Comparison of ENCODE assay signal across 8 mouse cellular contexts in genomic region chr1:36513310-36513709, GRCm38 (mm10). TPM values are rescaled to one million over a fixed set of nuclear protein-coding genes. Genes with fewer than 3 reads are reported as not detected.
A peak's percentile ranks its signal among the peaks of the same experiment; 100 is the strongest.
DNase-seq lines count a peak whose midpoint lies in the region; ATAC-seq and TF ChIP-seq lines count a peak whose summit lies in the region.

No protein-coding gene starts in this region.

- H3K9ac ChIP-seq in lung, postnatal 0 days (replicated peaks; ENCODE audit: low read depth): peak overlapping the region; percentile 82; the same call in 1 of the 2 replicates
- peak overlapping the region; percentile 87 for H3K9ac ChIP-seq in embryonic facial prominence, embryonic 13.5 days
- peak overlapping the region; percentile 87 for H3K9ac ChIP-seq in kidney, embryonic 16.5 days (replicated peaks; ENCODE audit: low read length)
- H3K9ac ChIP-seq in neural tube, embryonic 13.5 days: peak overlapping the region; percentile 91

- peak overlapping the region; percentile 97 for H3K4me3 ChIP-seq in lung, postnatal 0 days (ENCODE audit: low read depth, low read length)
- H3K4me3 ChIP-seq in embryonic facial prominence, embryonic 13.5 days: peak overlapping the region; percentile 75
- H3K4me3 ChIP-seq in kidney, embryonic 16.5 days (ENCODE audit: low read length): peak overlapping the region; percentile 86
- peak overlapping the region; percentile 93 for H3K4me3 ChIP-seq in neural tube, embryonic 13.5 days

- WGBS in lung, postnatal 0 days: 7% methylated on average over 1 of the region's 1 CpGs
- 7% methylated on average over 1 of the region's 1 CpGs for WGBS in embryonic facial prominence, embryonic 13.5 days
- WGBS in kidney, embryonic 16.5 days: 8% methylated on average over 1 of the region's 1 CpGs
- 0% methylated on average over 1 of the region's 1 CpGs for WGBS in neural tube, embryonic 13.5 days

- no peaks in the 10 kb centered on the region for H3K9me3 ChIP-seq in lung, postnatal 0 days (ENCODE audit: low read length)
- no peaks in the 10 kb centered on the region for H3K9me3 ChIP-seq in embryonic facial prominence, embryonic 13.5 days
- H3K9me3 ChIP-seq in kidney, embryonic 16.5 days (ENCODE audit: low read length): no peaks in the 10 kb centered on the region
- no peaks in the 10 kb centered on the region for H3K9me3 ChIP-seq in neural tube, embryonic 13.5 days

- H3K4me1 ChIP-seq in lung, postnatal 0 days (ENCODE audit: insufficient read depth, low read depth, low read length): peaks cover 17% of the 10 kb centered on the region; the same call in 1 of the 2 replicates
- peaks cover 33% of the 10 kb centered on the region for H3K4me1 ChIP-seq in embryonic facial prominence, embryonic 13.5 days
- peaks cover 26% of the 10 kb centered on the region for H3K4me1 ChIP-seq in kidney, embryonic 16.5 days (ENCODE audit: insufficient read depth, low read length)
- H3K4me1 ChIP-seq in neural tube, embryonic 13.5 days (replicated peaks): peaks cover 47% of the 10 kb centered on the region

- no peaks in the 10 kb centered on the region for H3K27me3 ChIP-seq in lung, postnatal 0 days (replicated peaks; ENCODE audit: insufficient read depth, low read length)
- H3K27me3 ChIP-seq in embryonic facial prominence, embryonic 13.5 days: no peaks in the 10 kb centered on the region
- H3K27me3 ChIP-seq in kidney, embryonic 16.5 days (ENCODE audit: insufficient read depth, low read length): no peaks in the 10 kb centered on the region
- no peaks in the 10 kb centered on the region for H3K27me3 ChIP-seq in neural tube, embryonic 13.5 days

- H3K27ac ChIP-seq in lung, postnatal 0 days (ENCODE audit: low read length): no peak overlapping the region
- H3K27ac ChIP-seq in embryonic facial prominence, embryonic 13.5 days: no peak overlapping the region
- no peak overlapping the region for H3K27ac ChIP-seq in kidney, embryonic 16.5 days (ENCODE audit: low read length)
- peak overlapping the region; percentile 99; the same call in 1 of the 2 replicates for H3K27ac ChIP-seq in neural tube, embryonic 13.5 days (replicated peaks)

- no peak for TF ChIP-seq CTCF in lung, postnatal 0 days (IDR thresholded peaks at IDR 0.05)

- H3K36me3 ChIP-seq in lung, postnatal 0 days (ENCODE audit: insufficient read depth, low read length): no peaks in the 10 kb centered on the region
- H3K36me3 ChIP-seq in embryonic facial prominence, embryonic 13.5 days: peaks cover 24% of the 10 kb centered on the region
- H3K36me3 ChIP-seq in kidney, embryonic 16.5 days (ENCODE audit: insufficient read depth, low read length): peaks cover 7% of the 10 kb centered on the region; the same call in 1 of the 2 replicates
- peaks cover 13% of the 10 kb centered on the region; the same call in 1 of the 2 replicates for H3K36me3 ChIP-seq in neural tube, embryonic 13.5 days

- peak overlapping the region; percentile 98 for H3K4me2 ChIP-seq in lung, postnatal 0 days (replicated peaks; ENCODE audit: low read depth, low read length)
- peak overlapping the region; percentile 96 for H3K4me2 ChIP-seq in embryonic facial prominence, embryonic 13.5 days
- peak overlapping the region; percentile 88 for H3K4me2 ChIP-seq in kidney, embryonic 16.5 days (replicated peaks; ENCODE audit: low read depth, low read length)
- peak overlapping the region; percentile 95 for H3K4me2 ChIP-seq in neural tube, embryonic 13.5 days

- DNase-seq in lung, postnatal 0 days (ENCODE audit: low spot score): no peak
- DNase-seq in lung, postnatal 10 days: no peak
- DNase-seq in layer of hippocampus, postnatal 10 days (ENCODE audit: low spot score in 2 of 2): no peak
- DNase-seq in ovary, postnatal 10 days (ENCODE audit: low spot score): no peak
- DNase-seq in gastrocnemius, postnatal 25 days: no peak

- TF ChIP-seq EP300 in lung, postnatal 0 days (IDR thresholded peaks at IDR 0.05): no peak

- no peak for ATAC-seq in lung, postnatal 0 days
- ATAC-seq in embryonic facial prominence, embryonic 13.5 days (ENCODE audit: insufficient number of reproducible peaks, insufficient read depth, low FRiP score, low TSS enrichment, low read depth): no peak
- ATAC-seq in kidney, embryonic 16.5 days (ENCODE audit: low FRiP score, low TSS enrichment): no peak
- no peak for ATAC-seq in neural tube, embryonic 13.5 days (ENCODE audit: low read depth)

RNA-seq across cellular contexts. Expression of gene Cnnm3, which starts 1.6 kb away (rescaled TPM):
- polyA plus RNA-seq in lung, postnatal 0 days (2015; fragmentation: Nextera tagmentation; extraction: Ambion mirVana): 3.3 TPM in 2 replicates
- 3.4 and 3.8 TPM in 2 replicates for polyA plus RNA-seq in embryonic facial prominence, embryonic 13.5 days (2015; fragmentation: Nextera tagmentation; extraction: Ambion mirVana)
- 3.5 and 3.7 TPM in 2 replicates for polyA plus RNA-seq in kidney, embryonic 16.5 days (2015; fragmentation: Nextera tagmentation; extraction: Ambion mirVana)
- 3.4 and 4.2 TPM in 2 replicates for polyA plus RNA-seq in neural tube, embryonic 13.5 days (2015; fragmentation: Nextera tagmentation; extraction: Ambion mirVana)
- 10 to 100 TPM; 35.0 to 39.8 TPM for total RNA-seq in layer of hippocampus, postnatal 10 days (2021)
- total RNA-seq in gastrocnemius, postnatal 25 days (2021): 1 to 10 TPM; 7.4 to 9.7 TPM

RNA-seq across cellular contexts. Expression of gene Ankrd23, which starts 23.4 kb away (rescaled TPM):
- polyA plus RNA-seq in lung, postnatal 0 days (2015; fragmentation: Nextera tagmentation; extraction: Ambion mirVana): 6.2 and 10.5 TPM in 2 replicates
- 23.7 and 24.1 TPM in 2 replicates for polyA plus RNA-seq in embryonic facial prominence, embryonic 13.5 days (2015; fragmentation: Nextera tagmentation; extraction: Ambion mirVana)
- polyA plus RNA-seq in kidney, embryonic 16.5 days (2015; fragmentation: Nextera tagmentation; extraction: Ambion mirVana): 15.2 and 21.7 TPM in 2 replicates
- 19.0 and 19.2 TPM in 2 replicates for polyA plus RNA-seq in neural tube, embryonic 13.5 days (2015; fragmentation: Nextera tagmentation; extraction: Ambion mirVana)
- total RNA-seq in layer of hippocampus, postnatal 10 days (2021): 1 to 10 TPM; 4.9 to 5.0 TPM
- total RNA-seq in gastrocnemius, postnatal 25 days (2021): 1,000 to 10,000 TPM; 1,576 to 3,128 TPM

RNA-seq across cellular contexts. Expression of gene Gm42417, which starts 25.9 kb away (rescaled TPM):
- polyA plus RNA-seq in lung, postnatal 0 days (2015; fragmentation: Nextera tagmentation; extraction: Ambion mirVana): 0.62 TPM in 1 of 2 replicates, not detected in the other
- polyA plus RNA-seq in embryonic facial prominence, embryonic 13.5 days (2015; fragmentation: Nextera tagmentation; extraction: Ambion mirVana): not detected in 2 replicates
- polyA plus RNA-seq in kidney, embryonic 16.5 days (2015; fragmentation: Nextera tagmentation; extraction: Ambion mirVana): 0.30 and 1.5 TPM in 2 replicates
- polyA plus RNA-seq in neural tube, embryonic 13.5 days (2015; fragmentation: Nextera tagmentation; extraction: Ambion mirVana): 0.32 and 1.9 TPM in 2 replicates
- total RNA-seq in layer of hippocampus, postnatal 10 days (2021): under 1 TPM in 1 of 2 experiments, not detected in 1; 0.18 TPM
- total RNA-seq in gastrocnemius, postnatal 25 days (2021): 1,000 to 10,000 TPM in 1 of 2 experiments, 100 to 1,000 TPM in 1; 766 to 1,527 TPM

RNA-seq across cellular contexts. Expression of gene Ankrd39, which starts 33.9 kb away (rescaled TPM):
- 19.4 and 23.1 TPM in 2 replicates for polyA plus RNA-seq in lung, postnatal 0 days (2015; fragmentation: Nextera tagmentation; extraction: Ambion mirVana)
- 27.3 and 28.6 TPM in 2 replicates for polyA plus RNA-seq in embryonic facial prominence, embryonic 13.5 days (2015; fragmentation: Nextera tagmentation; extraction: Ambion mirVana)
- 29.2 and 30.0 TPM in 2 replicates for polyA plus RNA-seq in kidney, embryonic 16.5 days (2015; fragmentation: Nextera tagmentation; extraction: Ambion mirVana)
- polyA plus RNA-seq in neural tube, embryonic 13.5 days (2015; fragmentation: Nextera tagmentation; extraction: Ambion mirVana): 23.8 and 26.2 TPM in 2 replicates
- 10 to 100 TPM; 10.9 to 15.9 TPM for total RNA-seq in layer of hippocampus, postnatal 10 days (2021)
- 1 to 10 TPM; 7.7 to 8.2 TPM for total RNA-seq in gastrocnemius, postnatal 25 days (2021)

RNA-seq across cellular contexts. Expression of gene Cnnm4, which starts 41.9 kb away (rescaled TPM):
- polyA plus RNA-seq in lung, postnatal 0 days (2015; fragmentation: Nextera tagmentation; extraction: Ambion mirVana): 8.7 and 9.3 TPM in 2 replicates
- polyA plus RNA-seq in embryonic facial prominence, embryonic 13.5 days (2015; fragmentation: Nextera tagmentation; extraction: Ambion mirVana): 15.6 and 16.2 TPM in 2 replicates
- polyA plus RNA-seq in kidney, embryonic 16.5 days (2015; fragmentation: Nextera tagmentation; extraction: Ambion mirVana): 13.8 and 13.9 TPM in 2 replicates
- polyA plus RNA-seq in neural tube, embryonic 13.5 days (2015; fragmentation: Nextera tagmentation; extraction: Ambion mirVana): 9.3 and 10.3 TPM in 2 replicates
- total RNA-seq in layer of hippocampus, postnatal 10 days (2021): 10 to 100 TPM; 18.3 to 18.5 TPM
- 10 to 100 TPM in 1 of 2 experiments, 1 to 10 TPM in 1; 8.4 to 10.5 TPM for total RNA-seq in gastrocnemius, postnatal 25 days (2021)
